Comparison of ENCODE assay signal across 8 mouse cellular contexts in genomic region chr10:78170445-78170844, GRCm38 (mm10). TPM values are rescaled to one million over a fixed set of nuclear protein-coding genes. Genes with fewer than 3 reads are reported as not detected.
DNase-seq lines count a peak whose midpoint lies in the region; ATAC-seq and TF ChIP-seq lines count a peak whose summit lies in the region.

No protein-coding gene starts in this region.

- no peak for DNase-seq in cerebellum, adult 2 months
- no peak for DNase-seq in cerebellum, postnatal 14 days
- no peak for DNase-seq in lung, postnatal 10 days
- DNase-seq in layer of hippocampus, adult 18-20 months (ENCODE audit: low spot score in 2 of 2): no peak
- no peak for DNase-seq in urinary bladder, postnatal 4 days (ENCODE audit: low spot score in 2 of 2)

- no peak for TF ChIP-seq CTCF in cerebellum, adult 2 months (IDR thresholded peaks at IDR 0.05; ENCODE audit: borderline replicate concordance, insufficient read depth, low read depth, low read length)
- TF ChIP-seq CTCF in small intestine, adult 2 months (IDR thresholded peaks at IDR 0.05; ENCODE audit: extremely low read depth, insufficient read length, insufficient replicate concordance, low read depth, low read length): no peak

- H3K4me3 ChIP-seq in cerebellum, adult 2 months (replicated peaks; ENCODE audit: insufficient read depth, low read depth, low read length): no peak overlapping the region
- H3K4me3 ChIP-seq in lung, embryonic 16.5 days (ENCODE audit: low read length): peak overlapping the region; percentile 89; the same call in 1 of the 2 replicates
- H3K4me3 ChIP-seq in limb, embryonic 12.5 days (replicated peaks): peak overlapping the region; percentile 80
- H3K4me3 ChIP-seq in small intestine, adult 2 months (ENCODE audit: low read depth, low read length): no peak overlapping the region

- no peak for TF ChIP-seq POLR2A in cerebellum, adult 2 months (IDR thresholded peaks at IDR 0.05; ENCODE audit: borderline replicate concordance, insufficient read depth, low read length)
- no peak for TF ChIP-seq POLR2A in small intestine, adult 2 months (IDR thresholded peaks at IDR 0.05; ENCODE audit: low read depth, low read length)

- H3K27me3 ChIP-seq in cerebellum, adult 2 months (ENCODE audit: control insufficient read depth, insufficient read depth, low read length): no peaks in the 10 kb centered on the region
- H3K27me3 ChIP-seq in lung, embryonic 16.5 days (ENCODE audit: control insufficient read depth, insufficient read depth, low read depth, low read length): no peaks in the 10 kb centered on the region
- no peaks in the 10 kb centered on the region for H3K27me3 ChIP-seq in limb, embryonic 12.5 days
- H3K27me3 ChIP-seq in small intestine, adult 2 months (ENCODE audit: control insufficient read depth, insufficient read depth, low read length): no peaks in the 10 kb centered on the region

- WGBS in cerebellum, adult 2 months: 58% methylated on average over 2 of the region's 2 CpGs
- 55% methylated on average over 2 of the region's 2 CpGs for WGBS in lung, embryonic 16.5 days
- WGBS in limb, embryonic 12.5 days: 49% methylated on average over 2 of the region's 2 CpGs
- 62% methylated on average over 2 of the region's 2 CpGs for WGBS in small intestine, adult 2 months

- peak overlapping the region; percentile 60; the same call in 1 of the 2 replicates for H3K9ac ChIP-seq in lung, embryonic 16.5 days (ENCODE audit: low read length)
- no peak overlapping the region for H3K9ac ChIP-seq in limb, embryonic 12.5 days (replicated peaks)

- H3K36me3 ChIP-seq in lung, embryonic 16.5 days (ENCODE audit: control insufficient read depth, insufficient read depth, low read length): peaks cover 28% of the 10 kb centered on the region
- H3K36me3 ChIP-seq in limb, embryonic 12.5 days: peaks cover 72% of the 10 kb centered on the region
- peaks cover 37% of the 10 kb centered on the region for H3K36me3 ChIP-seq in small intestine, adult 2 months (ENCODE audit: control insufficient read depth, insufficient read depth, low read length)

- H3K4me1 ChIP-seq in cerebellum, adult 2 months (ENCODE audit: control insufficient read depth, insufficient read depth, low read length): peaks cover 35% of the 10 kb centered on the region
- H3K4me1 ChIP-seq in lung, embryonic 16.5 days (replicated peaks; ENCODE audit: control insufficient read depth, insufficient read depth, low read length): peaks cover 13% of the 10 kb centered on the region
- H3K4me1 ChIP-seq in limb, embryonic 12.5 days (replicated peaks): peaks cover 11% of the 10 kb centered on the region
- peaks cover 6% of the 10 kb centered on the region; the same call in 1 of the 2 replicates for H3K4me1 ChIP-seq in small intestine, adult 2 months (ENCODE audit: control insufficient read depth, insufficient read depth, insufficient read length, low read length)

- H3K27ac ChIP-seq in cerebellum, adult 2 months (ENCODE audit: insufficient read depth, low read length): peak overlapping the region; percentile 45; the same call in 1 of the 2 replicates
- H3K27ac ChIP-seq in lung, embryonic 16.5 days (ENCODE audit: low read length): peak overlapping the region; percentile 66
- peak overlapping the region; percentile 54 for H3K27ac ChIP-seq in limb, embryonic 12.5 days
- 0 out of 2 replicates have a peak overlapping the region, but pooled peaks have one; percentile 18 for H3K27ac ChIP-seq in small intestine, adult 2 months (ENCODE audit: insufficient read depth, low read depth, low read length)

- ATAC-seq in lung, embryonic 16.5 days (ENCODE audit: low read depth): no peak
- no peak for ATAC-seq in limb, embryonic 12.5 days (ENCODE audit: insufficient number of reproducible peaks, insufficient read depth, low FRiP score, low TSS enrichment, low read depth)

- H3K4me2 ChIP-seq in lung, embryonic 16.5 days (ENCODE audit: low read depth, low read length): peak overlapping the region; percentile 94; the same call in 1 of the 2 replicates
- peak overlapping the region; percentile 89 for H3K4me2 ChIP-seq in limb, embryonic 12.5 days

- no peaks in the 10 kb centered on the region for H3K9me3 ChIP-seq in lung, embryonic 16.5 days (ENCODE audit: control insufficient read depth, low read length)
- H3K9me3 ChIP-seq in limb, embryonic 12.5 days: no peaks in the 10 kb centered on the region

RNA-seq across cellular contexts. Expression of gene D10Jhu81e, which starts 0.9 kb away (rescaled TPM):
- polyA plus RNA-seq in cerebellum, adult 2 months (2012; rRNA removed): 169 and 172 TPM in 2 replicates
- polyA plus RNA-seq in lung, embryonic 16.5 days (2015; fragmentation: Nextera tagmentation; extraction: Ambion mirVana): 35.8 and 36.5 TPM in 2 replicates
- polyA plus RNA-seq in limb, embryonic 12.5 days (2016; fragmentation: Nextera tagmentation; extraction: Ambion mirVana): 30.9 and 34.0 TPM in 2 replicates
- polyA plus RNA-seq in small intestine, adult 2 months (2012; rRNA removed): 56.4 and 63.8 TPM in 2 replicates
- total RNA-seq in layer of hippocampus, adult 18-20 months (2021): 100 to 1,000 TPM; 129 to 132 TPM

RNA-seq across cellular contexts. Expression of gene Pwp2, which starts 14.5 kb away (rescaled TPM):
- polyA plus RNA-seq in cerebellum, adult 2 months (2012; rRNA removed): 17.2 and 17.8 TPM in 2 replicates
- polyA plus RNA-seq in lung, embryonic 16.5 days (2015; fragmentation: Nextera tagmentation; extraction: Ambion mirVana): 16.5 and 17.0 TPM in 2 replicates
- polyA plus RNA-seq in limb, embryonic 12.5 days (2016; fragmentation: Nextera tagmentation; extraction: Ambion mirVana): 27.1 and 28.6 TPM in 2 replicates
- polyA plus RNA-seq in small intestine, adult 2 months (2012; rRNA removed): 3.1 and 4.7 TPM in 2 replicates
- 10 to 100 TPM; 19.7 to 20.5 TPM for total RNA-seq in layer of hippocampus, adult 18-20 months (2021)

Comparison
In these comparisons a context has a peak if more than half of its experiments do, and no peak if none do; other contexts are left out.
1. H3K4me3 ChIP-seq: peak in lung, embryonic 16.5 days (single experiment) and limb, embryonic 12.5 days (single experiment); none in cerebellum, adult 2 months (single experiment) and small intestine, adult 2 months (single experiment).
2. Peak in every context shown above with its lines, with median percentiles within 50 percentile points of each other: H3K27ac ChIP-seq.